Mouse (Mus musculus) lung, postnatal 36 days (tissue): ENCODE results near the gene Slc26a9.

ENCODE experiments used
- DNase-seq: peaks from one replicate; pipeline ENCODE4 v3.0.0; 2022; ENCODE audit warnings: mixed read lengths

Gene Slc26a9

GRCm38 (mm10) chr1:131737269-131737668 is 6.6 kb upstream of the Slc26a9 start:
- peak; percentile 70 for DNase-seq

GRCm38 (mm10) chr1:131738760-131739159 is 5.1 kb upstream of the Slc26a9 start:
- DNase-seq: no peak

DNA sequence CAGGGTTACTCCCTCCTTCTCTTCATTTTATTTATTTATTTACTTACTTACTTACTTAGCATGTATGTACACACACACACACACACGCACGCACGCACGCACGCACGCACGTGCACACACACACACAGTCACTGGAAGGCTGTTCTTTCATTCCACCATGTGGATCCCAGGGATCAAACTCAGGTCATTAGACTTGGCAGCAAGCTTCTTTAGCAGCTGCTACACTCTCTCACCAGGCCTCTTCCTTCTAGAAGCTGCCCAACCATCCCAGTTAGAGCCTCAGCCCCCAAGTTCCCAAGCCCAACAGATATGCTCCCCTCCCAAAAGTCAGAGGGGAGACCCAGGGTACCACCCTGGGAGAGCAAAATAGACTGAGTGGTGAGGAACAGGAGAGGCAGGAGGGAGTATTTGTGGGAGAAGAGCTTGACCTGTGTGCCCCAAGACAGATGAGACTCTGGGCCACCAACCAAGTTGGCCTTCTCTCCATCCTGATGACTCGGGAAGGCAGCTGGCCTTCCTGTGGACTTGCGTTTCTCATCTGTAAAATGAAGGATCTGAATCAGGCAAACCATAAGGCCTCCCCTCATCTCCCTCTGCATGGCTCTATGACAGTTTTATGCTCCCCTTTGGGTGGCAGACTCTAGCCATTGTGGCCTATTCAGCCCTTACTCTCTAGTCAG is 4.2 kb upstream of the Slc26a9 start:
- DNase-seq: no peak

- DNase-seq: no peak
Measured at GRCm38 (mm10) chr1:131745391-131745790, 1.6 kb downstream of the Slc26a9 start.

- DNase-seq: peak; percentile 21
Measured at GRCm38 (mm10) chr1:131747761-131748160, 3.9 kb downstream of the Slc26a9 start.

DNA sequence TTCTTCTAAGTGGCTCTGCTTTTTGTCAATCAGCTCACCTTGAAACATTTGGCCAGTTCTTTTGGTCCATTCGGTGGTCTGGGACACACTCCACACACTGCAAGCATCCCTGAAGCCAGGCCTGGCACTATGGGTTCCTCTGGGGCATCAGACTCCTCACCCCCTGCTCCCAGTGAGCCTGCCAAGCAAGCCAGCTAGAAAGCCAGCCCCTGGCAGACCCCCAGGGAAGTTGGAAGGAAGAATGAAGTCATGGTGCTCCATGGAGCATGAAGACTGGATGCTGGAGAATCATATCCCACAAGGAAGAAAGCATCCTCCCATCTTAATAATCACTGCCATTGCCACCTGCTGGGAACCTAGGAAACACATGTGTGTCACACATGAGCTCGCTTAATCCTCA is 4.8 kb downstream of the Slc26a9 start:
- no peak for DNase-seq

- peak; percentile 74 for DNase-seq
Measured at GRCm38 (mm10) chr1:131749706-131750545, 6.1 kb downstream of the Slc26a9 start.

DNA sequence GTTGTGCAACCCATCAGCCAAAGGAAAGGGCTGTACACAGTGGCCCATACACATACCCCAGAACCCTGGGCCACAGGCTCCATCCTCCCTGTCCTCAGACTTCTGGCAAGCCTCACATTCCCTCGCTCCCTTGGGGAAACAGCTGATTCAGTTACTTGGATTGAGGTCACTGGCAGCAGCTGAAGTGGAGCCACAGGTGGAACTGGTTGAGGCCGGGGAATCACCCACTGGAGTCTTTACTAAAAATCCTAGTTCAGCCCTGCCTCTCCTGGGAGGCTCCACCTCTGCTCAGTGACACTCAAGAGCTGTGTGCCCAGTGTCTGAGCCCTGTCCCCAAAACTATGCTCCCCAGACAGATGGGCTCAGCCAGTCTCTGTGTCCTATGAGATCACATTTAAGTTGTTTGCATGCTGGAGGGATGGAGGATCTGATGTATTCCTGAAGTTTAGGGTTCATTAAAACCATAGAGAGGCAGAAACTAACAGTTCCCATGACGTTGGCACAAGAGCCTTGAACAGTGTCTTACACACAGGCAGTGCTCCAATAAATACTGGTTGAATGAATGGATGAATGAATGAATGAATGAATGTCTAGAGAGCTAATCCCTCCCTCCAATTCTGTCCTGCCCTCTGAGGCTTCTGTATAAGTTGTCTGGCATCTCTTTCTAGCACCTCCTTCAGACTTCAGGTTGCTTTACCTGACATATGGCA is 7.5 kb downstream of the Slc26a9 start:
- peak; percentile 65 for DNase-seq

DNA sequence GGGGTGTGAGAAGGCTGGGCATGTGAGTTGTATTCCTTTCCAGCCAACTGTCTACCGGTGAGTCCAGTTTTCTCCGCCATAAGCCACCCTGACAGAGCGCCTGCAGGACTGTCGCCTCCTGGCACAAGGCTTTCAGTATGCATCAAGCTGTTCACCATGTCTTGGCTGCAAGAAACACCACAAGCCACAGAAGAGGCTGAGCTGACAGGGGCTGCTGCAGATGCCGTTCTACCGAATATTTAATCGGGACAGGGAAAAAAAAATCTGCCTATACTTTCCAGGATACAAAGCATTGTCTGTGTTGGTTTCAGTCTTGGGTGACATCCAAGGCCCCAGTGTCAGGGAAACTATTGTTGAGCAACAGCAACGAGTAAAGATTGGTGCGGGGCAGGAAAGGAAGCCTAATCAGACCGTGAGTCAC is 8.1 kb downstream of the Slc26a9 start:
- DNase-seq: peak; percentile 54

- no peak for DNase-seq
Measured at GRCm38 (mm10) chr1:131754212-131754829, 10.5 kb downstream of the Slc26a9 start.

DNA sequence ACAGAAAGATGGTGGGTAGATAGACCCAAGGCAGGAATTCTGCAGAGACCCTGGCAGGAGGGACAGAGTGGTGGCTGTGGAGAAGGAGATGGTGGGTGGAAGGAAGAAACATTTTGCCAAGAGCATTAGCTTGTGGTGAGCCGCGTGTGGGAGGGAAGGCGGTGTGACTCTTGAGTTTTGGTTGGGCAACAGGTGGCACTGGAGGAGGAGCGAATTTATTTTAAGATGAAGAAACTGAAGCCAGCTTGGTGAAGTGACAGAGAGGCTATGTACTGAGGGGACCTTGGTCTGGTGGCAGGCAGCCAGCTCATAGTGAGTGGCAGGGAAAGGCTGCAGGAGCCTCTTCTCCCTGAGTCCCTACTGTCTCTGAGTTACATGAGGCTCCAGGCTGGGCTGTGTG is 11.1 kb downstream of the Slc26a9 start:
- DNase-seq: peak; percentile 70

DNA sequence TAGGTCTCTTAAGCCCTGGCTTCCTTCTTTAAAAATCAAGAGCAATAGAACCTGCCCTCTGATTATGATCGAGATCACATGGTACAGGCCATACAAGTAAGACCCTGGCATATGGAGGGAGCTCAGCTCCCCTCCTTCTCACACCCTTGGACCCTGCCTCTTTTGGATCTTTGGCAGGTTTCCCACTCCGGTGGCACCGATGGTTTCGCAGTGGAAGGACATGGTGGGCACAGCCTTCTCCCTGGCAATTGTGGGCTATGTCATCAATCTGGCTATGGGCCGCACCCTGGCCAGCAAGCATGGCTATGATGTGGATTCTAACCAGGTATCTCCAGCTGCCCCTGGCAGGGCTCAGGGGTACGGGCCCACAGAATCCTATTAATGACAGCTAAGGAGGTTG is 13.4 kb downstream of the Slc26a9 start:
- no peak for DNase-seq

DNA sequence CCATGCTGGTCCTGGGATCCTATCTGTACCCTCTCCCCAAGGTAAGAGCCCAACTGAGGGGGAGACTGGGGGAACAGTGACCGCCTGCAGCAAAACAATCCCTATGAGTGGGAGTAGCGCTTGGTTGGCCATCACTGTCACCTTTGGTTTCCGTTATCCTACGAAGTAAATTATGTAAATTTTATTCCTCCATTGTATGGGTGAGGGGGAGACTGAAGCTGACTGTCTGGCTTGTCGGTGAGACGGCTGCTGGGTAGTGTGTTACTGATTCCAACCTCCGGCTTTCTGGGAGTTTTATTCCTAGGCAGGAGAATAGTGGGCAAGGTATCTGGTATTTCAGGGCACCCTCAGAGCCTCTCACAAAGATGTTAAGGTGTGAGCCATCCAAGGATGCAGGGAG is 15.0 kb downstream of the Slc26a9 start:
- DNase-seq: no peak

DNA sequence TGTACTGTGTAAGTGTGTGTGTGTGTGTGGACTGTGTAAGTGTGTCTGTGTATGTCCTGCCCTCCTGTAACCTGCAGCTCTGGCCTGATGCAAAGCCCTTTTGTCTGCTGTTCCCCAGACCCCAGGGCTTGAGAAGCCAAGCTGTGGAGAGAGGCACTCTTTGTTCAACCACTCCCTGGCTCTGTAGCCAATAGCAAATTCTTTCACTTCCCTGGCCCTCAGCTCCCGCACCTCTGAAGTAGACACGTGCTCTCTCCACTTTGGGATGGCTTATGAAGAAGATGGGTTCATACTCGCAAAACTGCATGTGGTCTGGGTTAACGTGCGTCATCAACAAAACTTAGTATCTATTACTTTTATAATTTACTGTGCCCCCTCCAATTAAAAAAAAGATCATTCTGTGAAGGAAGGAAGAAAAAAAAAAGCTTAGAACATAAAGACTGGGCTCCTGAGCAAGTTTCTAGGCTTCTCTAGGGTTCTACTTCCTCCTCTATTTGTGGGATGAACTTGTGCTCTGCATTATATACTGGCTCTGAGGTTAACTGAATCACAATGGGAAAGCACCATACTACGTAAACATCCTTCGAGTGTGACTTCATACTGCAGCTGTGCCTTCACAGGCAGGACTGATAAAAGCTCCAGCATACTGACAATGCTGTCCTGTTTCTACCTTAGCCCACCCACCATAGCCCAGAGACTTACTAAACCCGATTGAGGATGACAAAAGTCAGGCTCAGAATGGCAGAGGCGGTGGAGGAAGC is 16.0 kb downstream of the Slc26a9 start:
- peak; percentile 38 for DNase-seq

GRCm38 (mm10) chr1:131760428-131760820 is 16.6 kb downstream of the Slc26a9 start:
- DNase-seq: no peak

DNA sequence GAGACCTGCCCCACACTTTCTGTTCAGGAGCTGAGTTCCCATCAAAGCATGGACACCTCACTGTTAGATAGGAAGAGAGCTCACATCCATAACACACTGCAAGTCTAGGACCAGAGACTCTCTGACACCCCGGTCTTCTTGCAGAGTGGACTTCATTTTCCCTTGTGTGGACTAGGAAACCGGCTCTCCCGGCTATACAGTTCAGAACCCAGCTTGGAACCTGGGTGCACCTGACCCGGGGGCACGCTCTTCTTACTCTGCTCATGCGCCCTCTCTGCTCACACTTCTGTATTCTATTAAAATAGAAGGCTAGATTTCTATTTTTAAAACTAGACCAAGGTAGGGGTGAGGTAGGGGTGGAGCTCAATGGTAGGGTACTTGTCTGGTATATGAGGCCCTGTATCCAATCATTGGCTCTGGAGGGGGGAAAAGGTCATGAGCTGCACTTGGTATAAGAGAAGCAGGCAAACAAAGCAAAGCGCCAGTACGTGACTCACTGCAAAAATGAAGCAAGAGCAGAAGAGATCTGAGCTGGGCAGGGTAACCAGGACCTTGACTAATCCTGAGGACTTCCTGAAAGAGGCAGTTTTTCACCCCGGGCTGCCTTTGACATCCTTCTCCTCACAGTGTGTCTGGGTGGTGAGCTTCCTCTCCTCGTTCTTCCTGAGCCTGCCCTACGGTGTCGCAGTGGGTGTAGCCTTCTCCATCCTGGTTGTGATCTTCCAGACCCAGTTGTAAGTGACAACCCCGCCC is 17.4 kb downstream of the Slc26a9 start:
- DNase-seq: peak; percentile 87

- peak; percentile 33 for DNase-seq
Measured at GRCm38 (mm10) chr1:131763683-131764082, 19.9 kb downstream of the Slc26a9 start.

- peak; percentile 89 for DNase-seq
Measured at GRCm38 (mm10) chr1:131764581-131765338, 20.9 kb downstream of the Slc26a9 start.

- DNase-seq: peak; percentile 87
Measured at GRCm38 (mm10) chr1:131765357-131766001, 21.7 kb downstream of the Slc26a9 start.

DNA sequence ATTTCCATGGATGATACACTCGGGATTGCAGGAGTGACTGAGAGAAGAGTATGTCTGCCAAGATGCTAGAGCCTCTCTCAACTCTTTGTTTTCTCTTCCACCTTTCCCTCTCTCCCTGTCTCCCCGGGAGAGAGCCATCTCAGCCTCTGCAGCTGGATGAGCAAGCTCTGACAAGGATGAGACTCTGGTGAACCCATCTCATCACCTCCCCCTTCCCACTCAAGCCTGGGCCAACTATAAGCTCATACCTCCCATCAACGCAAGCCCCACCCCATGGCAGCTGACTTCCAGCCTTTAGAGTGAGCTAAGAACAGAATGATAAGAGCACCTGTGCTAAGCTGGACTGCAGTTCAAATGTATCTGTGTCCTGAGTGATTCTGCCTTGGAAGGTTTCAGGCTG is 25.5 kb downstream of the Slc26a9 start:
- DNase-seq: no peak
